Mouse (Mus musculus): ENCODE data around the gene Neu4.

GRCm38 (mm10) chr1:94053530-94054216 lies 33.4 kb downstream of the Neu4 start:
- TF ChIP-seq POLR2A (IDR thresholded peaks at IDR 0.05; ENCODE audit: insufficient read depth, low read length) (no peak), CTCF (IDR thresholded peaks at IDR 0.05; ENCODE audit: low read depth, low read length) (no peak)

Data from ES-Bruce4 (cell line).